In the genomic region with DNA sequence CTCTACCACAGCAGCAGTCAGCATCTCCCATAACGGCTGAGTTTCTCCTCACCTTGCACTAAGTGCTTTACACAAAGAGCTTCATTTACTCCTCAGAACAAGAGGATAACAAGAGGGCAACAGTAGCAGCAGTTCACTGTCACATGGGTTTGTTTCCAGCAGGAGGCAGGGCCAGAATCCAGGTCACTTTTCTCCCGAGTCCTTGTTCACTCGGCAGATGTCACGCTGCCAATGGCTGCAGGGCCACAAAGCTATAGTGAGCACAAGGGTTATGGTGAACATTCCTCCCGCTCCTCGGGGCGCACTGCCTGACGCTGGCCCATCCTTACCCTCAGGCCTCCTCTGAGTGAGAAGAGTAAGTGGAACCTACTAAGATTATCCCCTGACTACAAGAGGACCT, we compare ENCODE assay signal across 27 mouse cellular contexts. TPM values are rescaled to one million over a fixed set of nuclear protein-coding genes. Genes with fewer than 3 reads are reported as not detected.
A peak's percentile ranks its signal among the peaks of the same experiment; 100 is the strongest.
DNase-seq lines count a peak whose midpoint lies in the region; ATAC-seq lines count a peak whose summit lies in the region.
"Had no signal": no experiment of that assay in that cellular context is flagged by ENCODE, and none has a peak within 500 bp of the region (broad histone marks: within the 10 kb centered on the region; RNA-seq: fewer than 3 reads in every experiment).

No protein-coding gene starts in this region.

- no peak overlapping the region for H3K9ac ChIP-seq in heart, embryonic 11.5 days (ENCODE audit: low read depth, low read length)
- H3K9ac ChIP-seq: embryonic facial prominence, embryonic 15.5 days; forebrain, postnatal 0 days; stomach, embryonic 15.5 days had no signal

- no peaks in the 10 kb centered on the region for H3K9me3 ChIP-seq in heart, embryonic 11.5 days (replicated peaks; ENCODE audit: control insufficient read depth, low read length)
- H3K9me3 ChIP-seq: embryonic facial prominence, embryonic 15.5 days; stomach, embryonic 15.5 days had no signal

- H3K4me1 ChIP-seq in heart, embryonic 11.5 days (ENCODE audit: control insufficient read depth, insufficient read depth, low read length): no peaks in the 10 kb centered on the region

- H3K4me2 ChIP-seq in heart, embryonic 11.5 days: no peak overlapping the region
- H3K4me2 ChIP-seq: embryonic facial prominence, embryonic 15.5 days; stomach, embryonic 15.5 days had no signal

- 68% methylated on average over 8 of the region's 8 CpGs for WGBS in heart, embryonic 11.5 days (ENCODE audit: insufficient replicate concordance)

- ATAC-seq in heart, embryonic 11.5 days (replicated peaks; ENCODE audit: insufficient number of reproducible peaks, low FRiP score, low TSS enrichment): no peak
- ATAC-seq: forebrain, postnatal 0 days had no signal

- H3K27ac ChIP-seq in heart, embryonic 11.5 days (ENCODE audit: low read depth, low read length): no peak overlapping the region
- H3K27ac ChIP-seq: embryonic facial prominence, embryonic 15.5 days; left cerebral cortex, adult 2 months; stomach, embryonic 15.5 days had no signal

- intact Hi-C loops in heart, postnatal 14 days (cut with DNase I): loop anchor here (2.0 to 5.0 kb wide), 3 partner anchors 61 to 266 kb away; no protein-coding TSS in a partner anchor

- H3K36me3 ChIP-seq in heart, embryonic 11.5 days (ENCODE audit: control insufficient read depth, insufficient read depth, low read length): no peaks in the 10 kb centered on the region
- H3K36me3 ChIP-seq: embryonic facial prominence, embryonic 15.5 days; stomach, embryonic 15.5 days had no signal

- DNase-seq in adrenal gland, postnatal 36 days: peak; percentile 10 to 18
- no peak for DNase-seq in adrenal gland, adult 2 months
- DNase-seq in heart, postnatal 14 days: peak; percentile 16 to 28
- DNase-seq in brain, adult 2 months (ENCODE audit: low read depth, low spot score): peak; percentile 35
- peak; percentile 33 to 45 for DNase-seq in cerebellum, postnatal 14 days
- no peak for DNase-seq in spleen, postnatal 36 days (ENCODE audit: low spot score in 2 of 2)
- DNase-seq: forebrain, postnatal 0 days; kidney, postnatal 4 days; layer of hippocampus, adult 9-11 months; left cerebral cortex, postnatal 4 days; liver; lung, adult 18-20 months; lung, postnatal 14 days; midbrain, embryonic 14.5 days; right cerebral cortex, postnatal 14 days; spleen, adult 18-20 months; thymus, adult 18-20 months; thymus, postnatal 4 days had no signal

- no peak overlapping the region for H3K4me3 ChIP-seq in heart, embryonic 11.5 days (ENCODE audit: low read depth, low read length)
- H3K4me3 ChIP-seq: embryonic facial prominence, embryonic 15.5 days; left cerebral cortex, adult 2 months; megakaryocyte, embryonic 14.5 days; myocyte; stomach, embryonic 15.5 days had no signal

- 0 out of 2 replicates have a peak, but pooled peaks cover 2% of the 10 kb centered on the region for H3K27me3 ChIP-seq in heart, embryonic 11.5 days (ENCODE audit: control insufficient read depth, insufficient read depth, low read length)
- H3K27me3 ChIP-seq: embryonic facial prominence, embryonic 15.5 days; stomach, embryonic 15.5 days had no signal

RNA-seq across cellular contexts. Expression of gene 1700001C02Rik, which starts 17.7 kb away (rescaled TPM):
- not detected for total RNA-seq in adrenal gland, postnatal 36 days (2021)
- total RNA-seq in adrenal gland, adult 2 months (2021): not detected
- not detected in 2 replicates for polyA plus RNA-seq in adrenal gland, adult 2 months (2012; rRNA removed)
- total RNA-seq in heart, postnatal 14 days (2021): not detected
- polyA plus RNA-seq in heart, embryonic 11.5 days (2014; fragmentation: Nextera tagmentation; extraction: Ambion mirVana): not detected in 2 replicates
- total RNA-seq: CH12.LX; gastrocnemius, postnatal 4 days; left cerebral cortex, adult 2 months; left cerebral cortex, postnatal 4 days; MEL had no signal
- polyA plus RNA-seq: myocyte had no signal

RNA-seq across cellular contexts. Expression of gene Otof, which starts 21.8 kb away (rescaled TPM):
- under 1 TPM; 0.07 to 0.10 TPM for total RNA-seq in adrenal gland, postnatal 36 days (2021)
- under 1 TPM; 0.06 to 0.10 TPM for total RNA-seq in adrenal gland, adult 2 months (2021)
- 0.42 and 0.43 TPM in 2 replicates for polyA plus RNA-seq in adrenal gland, adult 2 months (2012; rRNA removed)
- total RNA-seq in heart, postnatal 14 days (2021): not detected
- polyA plus RNA-seq in heart, embryonic 11.5 days (2014; fragmentation: Nextera tagmentation; extraction: Ambion mirVana): 0.03 and 0.13 TPM in 2 replicates
- total RNA-seq: MEL had no signal
- polyA plus RNA-seq: myocyte had no signal

Comparison
In these comparisons a context has a peak if more than half of its experiments do, and no peak if none do; other contexts are left out.
1. DNase-seq: peak in adrenal gland, postnatal 36 days (2 of 2), heart, postnatal 14 days (2 of 2), brain, adult 2 months (single experiment) and cerebellum, postnatal 14 days (2 of 2); none in adrenal gland, adult 2 months (single experiment) and spleen, postnatal 36 days (0 of 2).